Mouse (Mus musculus): ENCODE results near the gene Mtus2.

Mtus2 gene

GRCm38 (mm10) chr5:148211831-148212230, 254.7 kb downstream of the Mtus2 start:
- no peak for DNase-seq

- no peak for DNase-seq
Observed at GRCm38 (mm10) chr5:148216786-148217185, 259.7 kb downstream of the Mtus2 start.

GRCm38 (mm10) chr5:148222898-148223297, 265.8 kb downstream of the Mtus2 start:
- no peak for DNase-seq

DNA sequence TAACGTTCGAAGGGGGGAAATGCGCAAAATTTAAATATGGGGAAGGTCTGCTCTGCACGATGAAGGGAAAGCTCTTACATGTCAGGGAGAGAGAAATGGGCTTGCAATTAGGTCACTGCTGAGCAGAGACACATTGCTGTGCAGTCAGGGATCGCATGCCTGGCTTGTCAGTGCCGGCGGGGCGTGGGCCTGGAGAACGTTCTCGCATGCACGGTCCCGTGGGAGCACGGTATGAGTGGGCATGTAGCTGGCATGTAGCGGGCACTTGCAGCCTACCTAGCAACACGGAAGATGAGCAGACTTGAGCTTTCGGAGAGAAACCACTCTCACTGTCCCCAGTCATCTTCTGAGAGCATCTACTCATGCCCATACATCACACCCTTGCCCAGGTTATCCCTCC, 266.9 kb downstream of the Mtus2 start:
- no peak for DNase-seq

DNA sequence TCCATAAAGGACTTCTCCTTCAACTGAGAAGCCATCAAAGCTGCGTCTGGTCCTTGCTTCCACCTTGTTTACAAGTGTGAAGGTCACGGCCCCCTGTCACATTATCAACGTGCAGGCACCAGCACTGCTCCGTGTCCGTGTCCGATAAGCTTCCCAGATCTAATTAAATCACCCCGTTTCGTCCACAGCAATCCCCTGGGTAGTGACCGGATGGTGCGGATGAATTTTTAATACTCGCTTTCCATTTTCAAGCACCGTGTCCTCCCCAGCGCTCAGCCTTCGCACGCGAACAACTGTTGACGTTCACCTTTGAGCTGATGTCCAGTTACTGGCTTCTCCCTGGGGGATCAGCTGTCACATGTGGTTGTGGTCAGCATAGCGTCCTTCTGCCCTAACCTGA, 276.6 kb downstream of the Mtus2 start:
- no peak for DNase-seq

DNA sequence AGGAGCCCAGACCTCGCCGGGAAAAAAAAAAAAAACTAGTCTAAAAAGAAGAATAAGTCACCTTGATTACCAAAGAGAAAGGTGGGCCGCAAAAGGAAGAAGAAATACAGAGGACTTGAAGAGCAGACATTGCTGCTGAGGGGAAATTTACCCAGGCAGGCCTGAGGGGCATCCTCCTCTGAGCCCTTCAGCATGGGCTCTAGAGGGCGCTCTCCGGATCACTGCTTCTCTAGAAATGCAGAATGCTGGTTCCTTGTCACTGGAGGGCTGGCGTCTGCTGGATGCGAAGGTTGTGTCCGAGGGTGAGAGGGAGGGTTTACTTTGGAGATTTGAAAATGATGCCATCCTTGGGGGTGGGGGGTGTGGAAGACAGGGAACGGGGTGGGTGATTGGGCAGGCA, 279.5 kb downstream of the Mtus2 start:
- DNase-seq, result peak; percentile 10

- no peak for DNase-seq
Observed at GRCm38 (mm10) chr5:148239067-148239466, 281.9 kb downstream of the Mtus2 start.

- DNase-seq, result no peak
Observed at GRCm38 (mm10) chr5:148239757-148240156, 282.6 kb downstream of the Mtus2 start.

DNA sequence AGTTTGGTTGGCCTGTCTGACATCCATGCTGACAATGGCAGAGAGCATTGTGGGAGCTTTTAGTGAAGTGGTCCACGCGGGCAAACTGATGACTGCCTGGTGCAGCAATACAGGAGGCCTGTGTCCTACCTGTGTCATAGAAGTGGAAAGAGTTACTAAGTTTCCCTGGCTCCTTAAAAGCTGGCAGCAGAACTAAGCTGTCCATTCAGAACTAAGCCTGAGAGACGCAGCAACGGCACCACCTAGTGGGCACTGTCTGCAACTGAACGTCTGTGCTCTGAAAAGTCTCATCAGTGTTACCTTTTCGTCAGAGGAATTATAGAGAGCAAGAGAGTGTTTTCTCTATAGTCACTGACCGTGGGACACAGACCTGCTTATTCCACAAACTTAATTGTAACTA, 284.8 kb downstream of the Mtus2 start:
- peak; percentile 26 to 41 for DNase-seq

- no peak for DNase-seq
Observed at GRCm38 (mm10) chr5:148244471-148244870, 287.4 kb downstream of the Mtus2 start.

DNA sequence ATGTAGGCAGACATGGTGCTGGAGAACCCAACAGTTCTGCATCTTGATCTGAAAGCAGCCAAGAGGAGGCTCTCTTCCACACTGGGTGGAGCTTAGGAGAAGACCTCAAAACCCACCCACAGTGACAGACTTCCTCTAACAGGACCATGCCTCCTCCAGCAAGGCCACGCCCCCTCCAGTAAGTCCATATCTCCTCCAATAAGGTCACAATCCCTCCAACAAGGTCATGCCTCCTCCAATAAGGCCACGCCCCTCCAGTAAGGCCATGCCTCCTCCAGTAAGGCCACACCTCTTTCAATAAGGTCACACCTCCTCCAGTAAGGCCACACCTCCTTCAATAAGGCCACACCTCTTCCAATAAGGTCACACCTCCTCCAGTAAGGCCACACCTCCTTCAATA, 288.3 kb downstream of the Mtus2 start:
- no peak for DNase-seq

- no peak for DNase-seq
Observed at GRCm38 (mm10) chr5:148248236-148248635, 291.1 kb downstream of the Mtus2 start.

DNA sequence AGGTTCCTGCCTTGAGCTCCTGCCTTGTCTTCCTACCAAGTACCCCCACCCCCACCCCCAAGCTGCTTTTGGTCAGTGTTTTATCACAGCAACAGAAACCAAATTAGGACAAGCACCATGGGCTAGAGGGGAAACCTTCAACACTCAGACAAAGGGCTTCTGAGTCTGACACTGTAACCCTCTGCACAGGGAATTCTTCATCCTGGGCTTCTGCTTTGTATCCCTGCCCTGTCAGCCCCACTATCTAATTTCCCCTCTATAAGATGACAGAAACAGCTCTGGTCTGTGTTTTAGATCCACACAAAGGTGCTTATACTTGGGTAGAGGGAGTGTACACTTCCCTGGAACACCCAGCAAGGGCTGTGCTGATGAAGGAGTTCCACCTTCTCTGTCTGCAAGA, 294.7 kb downstream of the Mtus2 start:
- DNase-seq, result no peak

DNA sequence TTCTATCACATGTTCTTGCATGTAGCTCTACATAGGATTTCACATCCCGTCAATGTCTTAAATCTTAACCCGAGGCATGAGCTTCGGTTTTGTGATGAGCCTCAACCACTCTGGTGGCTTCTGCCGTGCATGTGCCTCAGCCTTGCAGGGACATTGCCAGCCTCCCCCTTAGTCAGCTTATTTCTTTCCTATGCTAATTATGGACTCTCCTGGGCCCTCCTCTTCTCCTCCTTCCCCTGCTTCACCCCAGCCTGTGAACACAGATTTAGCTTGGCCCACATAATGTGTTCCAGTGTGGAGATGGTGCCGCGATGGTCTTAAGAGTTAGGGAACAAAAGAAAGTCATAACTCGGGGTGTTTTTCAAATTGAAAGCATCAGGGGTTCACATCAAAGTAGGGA, 304.9 kb downstream of the Mtus2 start:
- no peak for DNase-seq

DNA sequence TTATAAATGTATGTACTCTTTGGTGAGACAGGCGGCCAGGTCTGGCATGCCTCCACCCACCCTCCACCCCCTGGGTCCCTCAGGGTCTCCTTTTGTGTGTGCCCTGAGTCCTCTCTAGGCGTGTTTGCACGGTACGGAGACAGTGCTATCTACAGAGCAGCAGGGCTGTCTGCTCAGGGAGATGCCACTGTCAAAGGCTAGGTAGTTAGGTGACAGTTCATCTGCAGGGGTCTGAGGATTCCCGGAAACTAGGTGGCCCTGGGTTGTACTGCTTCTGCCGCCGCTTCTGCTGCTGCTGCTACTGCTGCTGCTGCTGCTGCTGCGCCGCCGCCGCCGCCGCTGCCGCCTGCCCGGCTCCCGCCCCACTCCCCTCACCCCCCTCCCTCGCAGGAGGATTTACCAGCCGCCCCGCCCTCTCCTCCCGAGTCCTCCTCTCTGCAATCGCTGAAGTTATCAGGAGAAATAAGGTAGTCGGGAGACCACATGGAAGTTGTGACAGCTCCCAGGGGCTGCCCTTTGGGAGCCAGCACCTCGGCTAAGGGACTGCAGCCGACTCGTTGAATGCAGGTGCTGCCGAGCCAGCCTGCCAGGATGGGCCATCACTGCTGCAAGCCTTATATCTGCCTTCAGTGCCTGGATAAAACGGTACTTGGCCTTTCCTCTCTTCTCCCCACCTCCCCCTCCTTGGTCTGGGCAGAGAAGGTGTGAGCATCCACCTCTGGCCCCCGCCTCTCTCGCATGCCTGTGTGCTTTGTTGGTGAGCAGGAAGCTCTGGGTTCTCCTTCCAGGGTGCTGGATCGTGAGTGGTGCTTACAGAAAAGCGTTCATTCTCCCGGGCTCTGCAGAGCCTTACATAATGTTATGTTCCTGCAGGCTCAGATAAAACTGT, 307.9 kb downstream of the Mtus2 start:
- DNase-seq, result peak; percentile 12 to 26

DNA sequence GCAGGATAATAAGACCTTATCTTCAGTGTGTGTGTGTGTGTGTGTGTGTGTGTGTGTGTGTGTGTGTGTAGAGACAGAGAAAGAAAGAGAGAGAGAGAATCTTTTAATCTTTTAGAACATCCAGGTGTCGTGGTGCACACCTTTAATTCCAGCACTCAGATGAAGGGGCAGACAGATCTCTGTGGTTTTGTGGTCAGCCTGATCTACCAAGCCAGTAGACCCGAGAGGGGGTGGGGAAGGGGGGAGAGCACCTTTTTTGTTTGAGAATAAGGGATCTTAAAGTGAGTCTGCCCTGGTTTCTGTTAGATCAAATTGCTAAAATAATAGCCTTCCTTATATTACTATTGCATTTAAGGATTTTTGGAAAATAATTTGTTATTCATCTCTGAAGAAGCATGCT, 309.7 kb downstream of the Mtus2 start:
- DNase-seq, result peak; percentile 38 to 56

- peak in 1 of 2 experiments; percentile 12 for DNase-seq
Observed at GRCm38 (mm10) chr5:148267446-148267845, 310.3 kb downstream of the Mtus2 start.

DNA sequence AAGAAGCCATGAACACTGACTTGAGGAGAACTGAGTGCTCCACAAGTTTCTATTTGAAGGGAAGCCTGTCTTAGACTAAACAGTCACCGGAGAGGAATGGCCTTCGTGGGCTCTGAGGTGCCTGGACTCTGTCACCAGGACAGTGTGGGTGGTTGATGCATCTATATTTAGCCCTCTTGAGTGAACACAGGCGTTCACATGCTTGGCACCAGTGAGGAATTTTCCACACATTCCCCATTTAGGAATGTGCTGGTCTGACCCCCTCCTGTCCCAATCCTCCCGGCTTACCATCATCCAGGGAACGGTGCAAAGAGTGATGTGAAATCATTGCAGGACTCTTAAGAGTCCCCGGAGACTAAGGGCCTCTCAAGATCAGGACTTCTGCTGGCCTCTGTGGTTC, 314.9 kb downstream of the Mtus2 start:
- DNase-seq, result no peak

- DNase-seq, result no peak
Observed at GRCm38 (mm10) chr5:148272771-148273170, 315.7 kb downstream of the Mtus2 start.

- DNase-seq, result no peak
Observed at GRCm38 (mm10) chr5:148278233-148278632, 321.1 kb downstream of the Mtus2 start.

- no peak for DNase-seq
Observed at GRCm38 (mm10) chr5:148280321-148280720, 323.2 kb downstream of the Mtus2 start.

- DNase-seq, result no peak
Observed at GRCm38 (mm10) chr5:148282093-148282492, 325.0 kb downstream of the Mtus2 start.

GRCm38 (mm10) chr5:148282631-148283030, 325.5 kb downstream of the Mtus2 start:
- DNase-seq, result no peak

- DNase-seq, result no peak
Observed at GRCm38 (mm10) chr5:148283177-148283576, 326.1 kb downstream of the Mtus2 start.

GRCm38 (mm10) chr5:148283584-148283983, 326.5 kb downstream of the Mtus2 start:
- DNase-seq, result no peak
